Mouse (Mus musculus) liver, postnatal 0 days (tissue): ENCODE data around the gene Plin1. TPM values are rescaled to one million over a fixed set of nuclear protein-coding genes. Genes with fewer than 3 reads are reported as not detected.

Source experiments
- ATAC-seq: fragments of 200-750 bp; cut with Nextera tagmentation; 2 replicates; pipeline ENCODE4 v1.8.0; 2017; ENCODE audit warnings: mild to moderate bottlenecking, moderate library complexity
- DNase-seq: peaks from one replicate; pipeline ENCODE4 v3.0.0-alpha.2; 2016
- H3K27ac ChIP-seq: fragments of 300-500 bp; sonication (generic); 2 replicates; pipeline ENCODE4 v1.5.1; 2014; ENCODE audit warnings: antibody characterized with exemption, moderate library complexity, mild to moderate bottlenecking, low read depth
- H3K27me3 ChIP-seq: fragments of 300-500 bp; sonication (generic); 2 replicates; pipeline ENCODE4 v1.6.1; 2014; ENCODE audit warnings: low read length, control low read depth, mixed read lengths; ENCODE audit not compliant: insufficient read depth
- H3K36me3 ChIP-seq: fragments of 300-500 bp; sonication (generic); replicated peaks from 2 replicates; pipeline ENCODE4 v1.6.1; 2014; ENCODE audit warnings: mild to moderate bottlenecking, control low read depth, low read length, moderate library complexity, mixed read lengths; ENCODE audit not compliant: insufficient read depth
- H3K4me1 ChIP-seq: fragments of 300-500 bp; sonication (generic); 2 replicates; pipeline ENCODE4 v1.6.1; 2014; ENCODE audit warnings: antibody characterized with exemption, mild to moderate bottlenecking, control low read depth; ENCODE audit not compliant: insufficient read depth
- H3K4me2 ChIP-seq: fragments of 300-500 bp; sonication (generic); 2 replicates; pipeline ENCODE4 v1.6.1; 2014; ENCODE audit warnings: low read depth, mild to moderate bottlenecking, low read length, moderate library complexity, mixed read lengths
- H3K4me3 ChIP-seq: fragments of 300-500 bp; sonication (generic); 2 replicates; pipeline ENCODE4 v1.5.1; 2014; ENCODE audit warnings: low read depth, low read length
- H3K9ac ChIP-seq: fragments of 300-500 bp; sonication (generic); replicated peaks from 2 replicates; pipeline ENCODE4 v1.6.1; 2014; ENCODE audit warnings: mild to moderate bottlenecking, moderate library complexity
- H3K9me3 ChIP-seq: fragments of 300-500 bp; sonication (generic); 2 replicates; pipeline ENCODE4 v1.6.1; 2016; ENCODE audit warnings: mild to moderate bottlenecking, control low read depth, low read length, mixed read lengths
- CTCF ChIP-seq: sonication (generic); IDR thresholded peaks from 2 replicates; pipeline ENCODE4 v1.5.1; 2016; ENCODE audit warnings: antibody characterized with exemption, low read depth
- EP300 ChIP-seq: IDR thresholded peaks from 2 replicates; pipeline ENCODE4 v1.6.1; 2016; ENCODE audit warnings: antibody characterized with exemption, low read depth, mild to moderate bottlenecking
- WGBS: fragments of 180-500 bp; shearing (Covaris S2); extraction: QIAGEN DNeasy Blood & Tissue Kit; methylation state at CpG from one replicate; pipeline ENCODE4 v1.1.7; 2014; ENCODE audit not compliant: insufficient replicate concordance; 5-methylcytosine and 5-hydroxymethylcytosine counted together
- polyA plus RNA-seq: library from polyadenylated mRNA; unstranded; fragments of >200 nt; fragmentation: Nextera tagmentation; extraction: Ambion mirVana; gene quantifications from 2 replicates; pipeline ENCODE4 v1.2.1, GENCODE M21; 2015

The Plin1 gene
- polyA plus RNA-seq, 1 experiment from 2014 or later: not detected

GRCm38 (mm10) chr7:79742277-79742658 lies 9.6 kb upstream of the Plin1 start:
- Histone ChIP-seq H3K4me2 (peak overlapping the region; percentile 98), H3K4me3 (peak overlapping the region; percentile 74), H3K9ac (peak overlapping the region; percentile 68), H3K4me1 (peaks cover 12% of the 10 kb centered on the region), H3K27me3 (no peaks in the 10 kb centered on the region), H3K27ac (peak overlapping the region; percentile 73; the same call in 1 of the 2 replicates), H3K36me3 (0 out of 2 replicates have a peak, but pooled peaks cover 2% of the 10 kb centered on the region), H3K9me3 (no peaks in the 10 kb centered on the region)
- 8% methylated on average over 11 of the region's 11 CpGs for WGBS
- TF ChIP-seq EP300 (peak; percentile 60; the same call in 1 of the 2 replicates), CTCF (no peak)
- ATAC-seq: 0 out of 2 replicates have a peak, but pooled peaks have one; percentile 27
- DNase-seq: no peak

GRCm38 (mm10) chr7:79740279-79740678 lies 7.6 kb upstream of the Plin1 start:
- WGBS: 73% methylated on average over 4 of the region's 4 CpGs
- H3K4me2 ChIP-seq: no peak overlapping the region
- no peaks in the 10 kb centered on the region for H3K9me3 ChIP-seq
- no peak for TF ChIP-seq CTCF
- TF ChIP-seq EP300: no peak
- H3K27me3 ChIP-seq: no peaks in the 10 kb centered on the region
- H3K9ac ChIP-seq: no peak overlapping the region
- H3K4me3 ChIP-seq: no peak overlapping the region
- H3K36me3 ChIP-seq: peaks cover 9% of the 10 kb centered on the region; the same call in 1 of the 2 replicates
- H3K4me1 ChIP-seq: peaks cover 12% of the 10 kb centered on the region
- no peak overlapping the region for H3K27ac ChIP-seq
- DNase-seq (no peak), ATAC-seq (no peak)

- Histone ChIP-seq H3K9me3 (no peaks in the 10 kb centered on the region), H3K4me3 (no peak overlapping the region), H3K27ac (no peak overlapping the region), H3K4me1 (peaks cover 12% of the 10 kb centered on the region), H3K36me3 (peaks cover 9% of the 10 kb centered on the region; the same call in 1 of the 2 replicates), H3K9ac (no peak overlapping the region), H3K27me3 (no peaks in the 10 kb centered on the region), H3K4me2 (no peak overlapping the region)
- no peak for ATAC-seq
- DNase-seq: no peak
- 86% methylated on average over 2 of the region's 2 CpGs for WGBS
- no peak for TF ChIP-seq EP300
Observed at GRCm38 (mm10) chr7:79738913-79739312, 6.2 kb upstream of the Plin1 start.

DNA sequence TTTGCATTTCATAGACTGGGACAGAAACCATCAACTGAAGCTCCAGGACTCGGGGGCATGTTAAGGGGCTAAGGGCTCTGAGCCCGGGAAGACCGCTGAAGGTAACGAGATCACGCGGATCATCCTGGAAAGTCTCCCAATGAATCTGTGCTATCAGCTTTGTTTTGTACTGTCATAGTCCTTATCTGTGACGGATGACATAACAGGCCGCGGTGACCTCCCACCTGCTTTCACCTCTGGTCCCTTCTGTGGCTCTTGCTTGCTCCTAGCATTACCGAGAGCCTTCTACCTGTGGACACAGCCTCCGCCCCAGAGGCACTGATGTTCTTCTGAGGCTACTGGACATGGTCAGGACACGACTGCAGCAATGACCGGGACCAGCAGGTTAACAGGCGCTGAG lies 3.8 kb upstream of the Plin1 start:
- Histone ChIP-seq H3K4me1 (no peaks in the 10 kb centered on the region), H3K27me3 (no peaks in the 10 kb centered on the region), H3K4me2 (no peak overlapping the region), H3K27ac (no peak overlapping the region), H3K9ac (no peak overlapping the region), H3K9me3 (no peaks in the 10 kb centered on the region), H3K36me3 (peaks cover 9% of the 10 kb centered on the region; the same call in 1 of the 2 replicates), H3K4me3 (no peak overlapping the region)
- DNase-seq: no peak
- 81% methylated on average over 14 of the region's 14 CpGs for WGBS
- TF ChIP-seq EP300 (no peak), CTCF (no peak)
- ATAC-seq: no peak

- 78% methylated on average over 8 of the region's 8 CpGs for WGBS
- Histone ChIP-seq H3K9ac (no peak overlapping the region), H3K4me3 (no peak overlapping the region), H3K36me3 (peaks cover 9% of the 10 kb centered on the region; the same call in 1 of the 2 replicates), H3K9me3 (no peaks in the 10 kb centered on the region), H3K4me2 (no peak overlapping the region), H3K27ac (no peak overlapping the region), H3K27me3 (0 out of 2 replicates have a peak, but pooled peaks cover under 1% of the 10 kb centered on the region), H3K4me1 (no peaks in the 10 kb centered on the region)
- ATAC-seq (no peak), DNase-seq (no peak)
- TF ChIP-seq CTCF (no peak), EP300 (no peak)
Observed at GRCm38 (mm10) chr7:79734563-79734962, 1.9 kb upstream of the Plin1 start.

- H3K36me3 ChIP-seq: peaks cover 1% of the 10 kb centered on the region; the same call in 1 of the 2 replicates
- WGBS: 76% methylated on average over 13 of the region's 13 CpGs
- DNase-seq: no peak
Observed at GRCm38 (mm10) chr7:79731438-79731837, 1.3 kb downstream of the Plin1 start.

More at GRCm38 (mm10) chr7:79731438-79731837, 1.3 kb downstream of the Plin1 start:
- no peaks in the 10 kb centered on the region for H3K9me3 ChIP-seq
- no peak overlapping the region for H3K9ac ChIP-seq
- no peak overlapping the region for H3K4me3 ChIP-seq
- no peaks in the 10 kb centered on the region for H3K4me1 ChIP-seq
- H3K27me3 ChIP-seq: peaks cover 6% of the 10 kb centered on the region; the same call in 1 of the 2 replicates
- TF ChIP-seq CTCF (no peak), EP300 (no peak)
- no peak overlapping the region for H3K27ac ChIP-seq
- H3K4me2 ChIP-seq: no peak overlapping the region
- no peak for ATAC-seq
